Mouse (Mus musculus): Measurements from ENCODE around the gene Sik1.

The Sik1 gene

GRCm38 (mm10) chr17:31831866-31832576 lies 23.6 kb downstream of the Sik1 start:
- no peak for DNase-seq (ENCODE audit: low spot score)

GRCm38 (mm10) chr17:31831097-31831865 lies 24.3 kb downstream of the Sik1 start:
- no peak for DNase-seq (ENCODE audit: low spot score)

GRCm38 (mm10) chr17:31830506-31831075 lies 25.0 kb downstream of the Sik1 start:
- no peak for DNase-seq (ENCODE audit: low spot score)

GRCm38 (mm10) chr17:31828916-31829315 lies 26.7 kb downstream of the Sik1 start:
- no peak for DNase-seq (ENCODE audit: low spot score)

GRCm38 (mm10) chr17:31828118-31828517 lies 27.5 kb downstream of the Sik1 start:
- no peak for DNase-seq (ENCODE audit: low spot score)

- peak; percentile 55 for DNase-seq (ENCODE audit: low spot score)
These were observed 28.4 kb downstream of the Sik1 start for GRCm38 (mm10) chr17:31827206-31827605.

- DNase-seq (ENCODE audit: low spot score), result no peak
These were observed 28.9 kb downstream of the Sik1 start for GRCm38 (mm10) chr17:31826669-31827068.

GRCm38 (mm10) chr17:31825678-31826077 lies 29.9 kb downstream of the Sik1 start:
- no peak for DNase-seq (ENCODE audit: low spot score)

- DNase-seq (ENCODE audit: low spot score), result no peak
These were observed 30.8 kb downstream of the Sik1 start for GRCm38 (mm10) chr17:31824812-31825211.

- no peak for DNase-seq (ENCODE audit: low spot score)
These were observed 34.3 kb downstream of the Sik1 start for GRCm38 (mm10) chr17:31821136-31821933.

GRCm38 (mm10) chr17:31820099-31820846 lies 35.3 kb downstream of the Sik1 start:
- no peak for DNase-seq (ENCODE audit: low spot score)

GRCm38 (mm10) chr17:31819372-31819771 lies 36.2 kb downstream of the Sik1 start:
- no peak for DNase-seq (ENCODE audit: low spot score)

- DNase-seq (ENCODE audit: low spot score), result no peak
These were observed 37.8 kb downstream of the Sik1 start for GRCm38 (mm10) chr17:31817815-31818214.

- DNase-seq (ENCODE audit: low spot score), result no peak
These were observed 38.4 kb downstream of the Sik1 start for GRCm38 (mm10) chr17:31817203-31817602.

GRCm38 (mm10) chr17:31814848-31815247 lies 40.8 kb downstream of the Sik1 start:
- no peak for DNase-seq (ENCODE audit: low spot score)

GRCm38 (mm10) chr17:31813938-31814622 lies 41.5 kb downstream of the Sik1 start:
- no peak for DNase-seq (ENCODE audit: low spot score)

- no peak for DNase-seq (ENCODE audit: low spot score)
These were observed 44.3 kb downstream of the Sik1 start for GRCm38 (mm10) chr17:31811333-31811732.

- no peak for DNase-seq (ENCODE audit: low spot score)
These were observed 45.7 kb downstream of the Sik1 start for GRCm38 (mm10) chr17:31809894-31810293.

GRCm38 (mm10) chr17:31809136-31809535 lies 46.5 kb downstream of the Sik1 start:
- DNase-seq (ENCODE audit: low spot score), result no peak

- DNase-seq (ENCODE audit: low spot score), result no peak
These were observed 47.3 kb downstream of the Sik1 start for GRCm38 (mm10) chr17:31808082-31808875.
